Mouse (Mus musculus) small intestine, adult 2 months (tissue): ENCODE results near the gene Vdac2. TPM values are rescaled to one million over a fixed set of nuclear protein-coding genes. Genes with fewer than 3 reads are reported as not detected.

Experiments
- H3K27ac ChIP-seq: fragments of 200-500 bp; 2 replicates; pipeline ENCODE4 v1.5.1; 2012; ENCODE audit warnings: low read depth, low read length, control low read depth, inconsistent platforms; ENCODE audit not compliant: insufficient read depth
- H3K27me3 ChIP-seq: fragments of 200-500 bp; 2 replicates; pipeline ENCODE4 v1.6.1; 2012; ENCODE audit warnings: mild to moderate bottlenecking, moderate library complexity, low read length, inconsistent platforms; ENCODE audit not compliant: control insufficient read depth, insufficient read depth
- H3K36me3 ChIP-seq: fragments of 200-500 bp; 2 replicates; pipeline ENCODE4 v1.6.1; 2012; ENCODE audit warnings: mild to moderate bottlenecking, low read length, control low read depth, inconsistent platforms; ENCODE audit not compliant: control insufficient read depth, insufficient read depth
- H3K4me1 ChIP-seq: fragments of 200-500 bp; 2 replicates; pipeline ENCODE4 v1.6.1; 2012; ENCODE audit warnings: low read length, inconsistent platforms, mixed read lengths; ENCODE audit not compliant: control insufficient read depth, insufficient read depth, insufficient read length
- H3K4me3 ChIP-seq: fragments of 200-500 bp; 2 replicates; pipeline ENCODE4 v1.5.1; 2012; ENCODE audit warnings: low read depth, mild to moderate bottlenecking, control low read depth, inconsistent platforms, low read length, moderate library complexity
- CTCF ChIP-seq: fragments of 200-500 bp; IDR thresholded peaks from 2 replicates; pipeline ENCODE4 v1.5.1; 2012; ENCODE audit warnings: low read depth, mild to moderate bottlenecking, control low read depth, inconsistent platforms, low read length, moderate library complexity, mixed read lengths; ENCODE audit not compliant: insufficient replicate concordance, insufficient read length; ENCODE audit errors: extremely low read depth
- POLR2A ChIP-seq: fragments of 200-500 bp; IDR thresholded peaks from 2 replicates; pipeline ENCODE4 v1.6.1; 2012; ENCODE audit warnings: low read depth, mild to moderate bottlenecking, control low read depth, inconsistent platforms, low read length, moderate library complexity
- WGBS: fragments of 180-500 bp; shearing (Covaris S2); methylation state at CpG from one replicate; pipeline ENCODE4 v1.1.7; 2018; 5-methylcytosine and 5-hydroxymethylcytosine counted together
- polyA plus RNA-seq: library from polyadenylated mRNA; depleted of rRNA; stranded (reverse); fragments of >200 nt; gene quantifications from 2 replicates; pipeline ENCODE4 v1.2.3, GENCODE M21; 2012

Gene Vdac2
- polyA plus RNA-seq, 1 experiment: 371 TPM

GRCm38 (mm10) chr14:21817453-21817852 is 7.6 kb upstream of the Vdac2 start:
- 25% methylated on average over 4 of the region's 4 CpGs for WGBS
- no peak for TF ChIP-seq CTCF
- H3K27ac ChIP-seq: 0 out of 2 replicates have a peak overlapping the region, but pooled peaks have one; percentile 12

GRCm38 (mm10) chr14:21820880-21821505 is 4.0 kb upstream of the Vdac2 start:
- H3K36me3 ChIP-seq: no peaks in the 10 kb centered on the region
- H3K27ac ChIP-seq: peak overlapping the region; percentile 39; the same call in 1 of the 2 replicates
- TF ChIP-seq POLR2A: no peak
- TF ChIP-seq CTCF: peak; percentile 23; the same call in 1 of the 2 replicates
- H3K4me3 ChIP-seq: no peak overlapping the region
- peaks cover 31% of the 10 kb centered on the region for H3K4me1 ChIP-seq
- H3K27me3 ChIP-seq: no peaks in the 10 kb centered on the region
- 87% methylated on average over 4 of the region's 4 CpGs for WGBS

More at GRCm38 (mm10) chr14:21817453-21817852, 7.6 kb upstream of the Vdac2 start:
- Histone ChIP-seq H3K4me3 (no peak overlapping the region), H3K27me3 (no peaks in the 10 kb centered on the region), H3K36me3 (no peaks in the 10 kb centered on the region), H3K4me1 (peaks cover 15% of the 10 kb centered on the region; the same call in 1 of the 2 replicates)

- H3K36me3 ChIP-seq: no peaks in the 10 kb centered on the region
- H3K27me3 ChIP-seq: no peaks in the 10 kb centered on the region
- H3K4me1 ChIP-seq: peaks cover 38% of the 10 kb centered on the region
- H3K27ac ChIP-seq: no peak overlapping the region
- no peak overlapping the region for H3K4me3 ChIP-seq
- TF ChIP-seq POLR2A (no peak), CTCF (no peak)
- 89% methylated on average over 7 of the region's 7 CpGs for WGBS
Measured at GRCm38 (mm10) chr14:21822307-21822706, 2.7 kb upstream of the Vdac2 start.

- 8% methylated on average over 7 of the region's 7 CpGs for WGBS
- H3K27ac ChIP-seq: peak overlapping the region; percentile 90
- peaks cover 40% of the 10 kb centered on the region for H3K4me1 ChIP-seq
- TF ChIP-seq POLR2A (no peak), CTCF (no peak)
- no peaks in the 10 kb centered on the region for H3K27me3 ChIP-seq
- H3K4me3 ChIP-seq: no peak overlapping the region
- H3K36me3 ChIP-seq: no peaks in the 10 kb centered on the region
Measured at GRCm38 (mm10) chr14:21822795-21823374, 2.2 kb upstream of the Vdac2 start.

- peak overlapping the region; percentile 92 for H3K27ac ChIP-seq
- no peak overlapping the region for H3K4me3 ChIP-seq
- TF ChIP-seq POLR2A (no peak), CTCF (no peak)
Measured at GRCm38 (mm10) chr14:21823897-21824296, 1.1 kb upstream of the Vdac2 start.

GRCm38 (mm10) chr14:21825786-21826491 is 901 bp downstream of the Vdac2 start:
- Histone ChIP-seq H3K4me1 (peaks cover 56% of the 10 kb centered on the region), H3K27ac (peak overlapping the region; percentile 100), H3K27me3 (no peaks in the 10 kb centered on the region), H3K4me3 (no peak overlapping the region), H3K36me3 (no peaks in the 10 kb centered on the region)
- TF ChIP-seq CTCF (no peak), POLR2A (no peak)
- WGBS: 20% methylated on average over 9 of the region's 9 CpGs

More at GRCm38 (mm10) chr14:21823897-21824296, 1.1 kb upstream of the Vdac2 start:
- WGBS: 38% methylated on average over 7 of the region's 7 CpGs
- Histone ChIP-seq H3K36me3 (no peaks in the 10 kb centered on the region), H3K4me1 (peaks cover 45% of the 10 kb centered on the region), H3K27me3 (no peaks in the 10 kb centered on the region)
